Mouse (Mus musculus) embryonic facial prominence, embryonic 10.5 days (tissue): Measurements from ENCODE around the gene Erich6b. TPM values are rescaled to one million over a fixed set of nuclear protein-coding genes. Genes with fewer than 3 reads are reported as not detected.

Experiments used
- DNase-seq: peaks from one replicate; pipeline ENCODE4 v3.0.0-alpha.2; 2017; ENCODE audit warnings: low spot score
- H3K27ac ChIP-seq: fragments of 300-500 bp; sonication (generic); replicated peaks from 2 replicates; pipeline ENCODE4 v1.5.1; 2016; ENCODE audit warnings: mild to moderate bottlenecking
- H3K27me3 ChIP-seq: fragments of 300-500 bp; sonication (generic); replicated peaks from 2 replicates; pipeline ENCODE4 v1.6.1; 2016; ENCODE audit warnings: low read depth, mild to moderate bottlenecking; ENCODE audit not compliant: poor library complexity, severe bottlenecking
- H3K36me3 ChIP-seq: fragments of 300-500 bp; sonication (generic); replicated peaks from 2 replicates; pipeline ENCODE4 v1.6.1; 2016; ENCODE audit warnings: mild to moderate bottlenecking, moderate library complexity
- H3K4me1 ChIP-seq: fragments of 300-500 bp; sonication (generic); 2 replicates; pipeline ENCODE4 v1.6.1; 2016
- H3K4me3 ChIP-seq: fragments of 300-500 bp; sonication (generic); 2 replicates; pipeline ENCODE4 v1.5.1; 2016; ENCODE audit warnings: mild to moderate bottlenecking, moderate library complexity
- H3K9me3 ChIP-seq: fragments of 300-500 bp; sonication (generic); 2 replicates; pipeline ENCODE4 v1.6.1; 2016; ENCODE audit warnings: mild to moderate bottlenecking
- WGBS: fragments of 180-500 bp; shearing (Covaris S2); methylation state at CpG from one replicate; pipeline ENCODE4 v1.1.7; 2016; 5-methylcytosine and 5-hydroxymethylcytosine counted together
- polyA plus RNA-seq: library from polyadenylated mRNA; unstranded; fragments of >200 nt; fragmentation: Nextera tagmentation; extraction: Ambion mirVana; gene quantifications from 2 replicates; pipeline ENCODE4 v1.2.1, GENCODE M21; 2016

Erich6b gene
- not detected in 2 replicates for polyA plus RNA-seq

DNA sequence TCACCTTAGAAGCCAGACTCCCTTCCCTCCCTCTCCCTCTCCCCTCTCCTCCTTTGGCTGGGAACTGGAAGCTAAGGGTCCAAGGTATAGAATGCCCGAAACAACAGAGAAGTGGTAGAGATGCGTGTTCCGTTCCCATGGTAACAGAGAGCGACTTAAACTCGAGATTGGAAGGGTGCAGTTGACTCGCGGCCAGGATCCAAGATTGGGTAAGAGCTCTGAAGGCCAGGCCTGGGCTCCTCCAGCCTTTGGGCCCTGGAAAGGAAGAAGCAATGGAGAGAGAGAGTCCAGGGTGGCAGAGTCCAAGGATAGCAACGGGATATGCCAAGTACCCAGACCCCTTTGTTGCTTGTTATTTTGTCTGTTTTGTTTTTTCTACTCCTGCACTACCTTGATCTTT, at the start of gene Erich6b:
Gene Erich6b, plus strand, starts transcription at position 180 of the 400 bp plus-strand sequence.
- Histone ChIP-seq H3K27me3 (no peaks in the 10 kb centered on the region), H3K27ac (no peak within 1 kb of the TSS), H3K36me3 (no peaks in the 10 kb centered on the region), H3K9me3 (no peaks in the 10 kb centered on the region), H3K4me3 (no peak within 1 kb of the TSS), H3K4me1 (0 out of 2 replicates have a peak, but pooled peaks cover 2% of the 10 kb centered on the region)
- 86% methylated on average over 8 of the region's 8 CpGs for WGBS
- no peak for DNase-seq

DNA sequence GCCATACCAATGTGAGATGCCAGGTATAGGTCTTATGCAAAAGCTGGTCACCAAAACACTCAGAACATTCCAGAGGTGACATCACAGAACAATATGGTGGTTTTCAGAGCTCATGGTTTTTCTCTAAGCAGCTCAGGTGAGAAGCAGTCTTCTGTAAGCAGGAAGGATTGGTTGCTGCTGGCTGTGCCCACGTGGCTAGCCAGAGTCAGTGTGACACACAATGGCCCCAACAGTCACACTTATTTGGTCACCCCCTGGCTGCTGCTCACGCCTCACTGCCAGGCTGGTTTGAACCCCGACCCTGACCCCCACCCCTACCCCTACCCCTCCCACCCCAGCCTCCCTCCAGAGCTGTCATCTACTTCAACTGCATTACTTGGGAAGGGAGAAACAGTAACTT, 49.1 kb upstream of the Erich6b start, which contains the start of gene Spert:
Gene Spert, minus strand, starts transcription at position 139 of the 400 bp plus-strand sequence.
- no peaks in the 10 kb centered on the region for H3K27me3 ChIP-seq
- no peaks in the 10 kb centered on the region for H3K9me3 ChIP-seq
- H3K4me3 ChIP-seq: no peak within 1 kb of the TSS
- H3K27ac ChIP-seq: no peak within 1 kb of the TSS
- no peak for DNase-seq
- H3K36me3 ChIP-seq: no peaks in the 10 kb centered on the region
- WGBS: 66% methylated on average over 3 of the region's 3 CpGs
- no peaks in the 10 kb centered on the region for H3K4me1 ChIP-seq

DNA sequence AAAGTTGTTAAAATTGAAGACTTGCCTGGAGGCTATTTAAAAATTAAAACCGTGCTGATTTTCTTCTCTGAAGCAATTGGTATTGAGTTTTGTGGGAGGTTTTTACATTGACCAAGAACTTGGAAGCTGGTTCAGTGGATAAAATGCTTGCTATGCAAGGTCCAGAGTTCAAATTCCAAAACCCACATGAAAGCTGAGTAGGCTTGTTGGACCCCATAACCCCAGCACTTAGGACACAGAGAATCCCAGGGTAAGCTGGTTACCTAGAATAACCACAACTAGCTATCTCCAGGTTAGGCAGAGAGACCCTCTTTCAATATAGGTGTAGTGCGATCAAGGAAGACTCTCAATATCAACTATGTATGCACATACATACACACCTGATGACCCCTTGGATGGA, 32.9 kb upstream of the Erich6b start:
- no peaks in the 10 kb centered on the region for H3K27me3 ChIP-seq
- DNase-seq: no peak
- H3K36me3 ChIP-seq: no peaks in the 10 kb centered on the region
- no peaks in the 10 kb centered on the region for H3K4me1 ChIP-seq
- 90% methylated on average over 2 of the region's 2 CpGs for WGBS
- H3K4me3 ChIP-seq: no peak overlapping the region
- no peak overlapping the region for H3K27ac ChIP-seq
- H3K9me3 ChIP-seq: no peaks in the 10 kb centered on the region

DNA sequence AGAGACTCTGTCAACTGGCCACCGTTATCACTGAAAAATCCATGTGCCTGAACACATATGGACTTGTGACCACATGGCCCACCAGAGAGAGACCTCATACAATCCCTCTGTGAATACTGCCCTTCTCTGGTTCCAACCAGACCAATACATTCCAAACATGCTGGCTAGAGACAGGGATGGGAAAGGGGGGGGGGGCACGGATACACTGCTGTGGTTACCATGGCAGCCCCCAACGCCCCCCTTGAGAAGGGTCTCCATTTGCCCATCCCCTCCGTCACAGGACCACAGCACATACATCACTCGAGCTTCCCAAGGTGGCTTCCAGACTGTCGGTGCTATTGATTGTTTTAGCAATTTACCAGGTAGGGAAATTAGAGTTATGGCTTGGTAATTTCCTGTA, 25.7 kb upstream of the Erich6b start:
- Histone ChIP-seq H3K4me1 (no peaks in the 10 kb centered on the region), H3K9me3 (no peaks in the 10 kb centered on the region), H3K4me3 (no peak overlapping the region), H3K27ac (no peak overlapping the region), H3K27me3 (no peaks in the 10 kb centered on the region), H3K36me3 (no peaks in the 10 kb centered on the region)
- 88% methylated on average over 6 of the region's 6 CpGs for WGBS
- no peak for DNase-seq

DNA sequence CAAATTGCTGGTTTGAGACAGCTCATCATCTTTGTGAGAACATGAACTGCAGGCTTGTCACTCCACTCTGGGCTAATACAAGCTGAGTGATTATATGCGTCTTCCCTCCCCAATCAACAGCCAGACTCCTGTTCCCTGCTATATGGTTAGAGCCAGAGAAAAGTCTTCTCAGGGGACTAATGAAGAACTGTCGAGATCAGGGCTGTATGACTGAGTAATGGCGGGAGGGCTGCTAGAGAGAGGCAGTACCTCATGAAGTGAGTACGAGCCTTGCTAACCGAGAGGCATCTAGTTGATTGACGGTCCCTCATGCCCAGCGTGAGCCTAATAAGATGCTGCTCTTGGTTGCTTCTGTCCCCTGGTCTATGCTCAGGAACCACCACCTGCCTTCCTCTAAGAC, 19.1 kb upstream of the Erich6b start:
- Histone ChIP-seq H3K4me1 (no peaks in the 10 kb centered on the region), H3K27me3 (no peaks in the 10 kb centered on the region), H3K36me3 (no peaks in the 10 kb centered on the region), H3K4me3 (no peak overlapping the region), H3K27ac (no peak overlapping the region), H3K9me3 (no peaks in the 10 kb centered on the region)
- WGBS: 80% methylated on average over 7 of the region's 7 CpGs
- no peak for DNase-seq

DNA sequence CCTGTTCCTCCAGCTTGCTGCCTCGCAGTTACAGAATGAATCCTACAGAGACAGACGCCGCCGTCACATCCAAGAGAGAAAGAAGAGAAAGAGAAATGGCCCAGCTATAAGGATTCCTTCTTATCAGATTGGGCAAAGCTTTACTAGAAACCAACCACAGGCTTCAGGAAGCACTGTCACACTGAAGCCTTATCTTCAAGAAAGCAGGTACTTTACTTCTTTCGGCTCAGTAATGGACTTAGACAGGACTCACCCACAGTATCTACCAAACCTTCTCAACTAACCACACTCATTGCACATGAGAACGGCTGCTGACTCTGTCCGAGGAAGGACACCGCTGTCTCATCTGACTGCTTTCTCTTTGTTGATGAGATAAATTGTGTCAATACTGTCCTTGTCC, 13.2 kb upstream of the Erich6b start:
- DNase-seq: no peak
- H3K4me3 ChIP-seq: no peak overlapping the region
- H3K27ac ChIP-seq: no peak overlapping the region
- no peaks in the 10 kb centered on the region for H3K27me3 ChIP-seq
- no peaks in the 10 kb centered on the region for H3K36me3 ChIP-seq
- 94% methylated on average over 8 of the region's 8 CpGs for WGBS
- no peaks in the 10 kb centered on the region for H3K9me3 ChIP-seq
- H3K4me1 ChIP-seq: no peaks in the 10 kb centered on the region

DNA sequence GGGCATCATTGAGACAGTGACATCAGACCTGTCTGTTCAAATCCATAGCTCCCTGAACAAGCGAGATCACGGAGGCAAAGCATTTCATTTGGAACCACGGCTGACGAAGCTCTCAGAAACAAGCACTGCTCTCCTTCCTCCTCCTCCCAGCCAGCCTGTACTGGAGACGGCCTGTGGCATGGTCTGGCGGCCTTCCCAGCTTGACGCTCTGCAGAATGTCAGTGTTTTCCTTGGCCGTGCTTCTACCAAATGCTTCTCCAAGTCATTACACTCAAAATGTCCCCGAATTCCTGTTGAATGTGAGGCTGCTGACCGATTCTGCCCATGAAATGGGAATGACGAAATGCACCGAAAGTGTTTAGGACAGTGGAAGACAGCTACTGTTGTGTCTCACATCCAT, 6.7 kb upstream of the Erich6b start:
- Histone ChIP-seq H3K9me3 (no peaks in the 10 kb centered on the region), H3K27ac (no peak overlapping the region), H3K4me1 (0 out of 2 replicates have a peak, but pooled peaks cover 4% of the 10 kb centered on the region), H3K36me3 (no peaks in the 10 kb centered on the region), H3K27me3 (no peaks in the 10 kb centered on the region), H3K4me3 (no peak overlapping the region)
- WGBS: 84% methylated on average over 12 of the region's 12 CpGs
- no peak for DNase-seq

DNA sequence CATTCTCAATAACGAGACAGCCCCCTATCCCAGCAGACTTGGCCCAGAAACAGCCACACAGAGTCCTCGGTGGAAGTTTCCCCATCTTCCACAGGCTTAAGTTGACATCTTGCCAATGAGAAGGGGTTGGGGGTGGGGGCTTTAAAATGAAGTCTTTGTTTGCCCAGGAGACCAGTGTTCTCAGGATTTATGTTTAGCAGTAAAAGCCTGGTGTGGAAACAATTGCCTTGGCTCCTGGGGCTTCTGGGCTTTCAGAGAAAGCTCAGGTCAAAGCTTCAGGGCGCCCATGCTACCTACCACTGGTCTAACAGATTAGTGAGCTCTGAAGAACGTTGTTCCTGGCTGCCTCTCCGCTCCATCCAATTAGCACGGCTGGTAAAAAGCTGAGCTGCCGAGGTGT, 6.0 kb upstream of the Erich6b start:
- WGBS: 50% methylated on average over 7 of the region's 7 CpGs
- Histone ChIP-seq H3K36me3 (no peaks in the 10 kb centered on the region), H3K27me3 (no peaks in the 10 kb centered on the region), H3K4me1 (0 out of 2 replicates have a peak, but pooled peaks cover 4% of the 10 kb centered on the region), H3K27ac (no peak overlapping the region), H3K9me3 (no peaks in the 10 kb centered on the region), H3K4me3 (no peak overlapping the region)
- no peak for DNase-seq

DNA sequence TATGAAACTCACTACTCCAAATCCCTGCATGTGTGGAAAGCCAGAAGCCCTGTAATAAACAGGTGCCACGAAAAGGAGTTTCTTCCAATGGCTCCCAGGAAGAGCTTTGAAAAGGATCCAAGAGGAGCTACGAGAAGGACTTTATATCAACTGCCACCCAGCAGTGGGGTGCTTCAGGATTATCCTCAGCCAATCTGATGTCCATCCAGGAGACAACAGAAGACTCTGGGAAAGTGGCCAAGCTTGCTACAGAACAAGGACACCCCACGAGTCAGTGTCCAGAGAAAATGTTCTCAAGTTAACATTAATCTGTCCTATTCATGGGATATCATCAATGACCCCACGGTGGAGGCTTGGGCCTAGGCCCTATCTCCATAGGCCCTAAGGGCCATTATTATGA, 4.4 kb upstream of the Erich6b start:
- H3K36me3 ChIP-seq: no peaks in the 10 kb centered on the region
- H3K9me3 ChIP-seq: no peaks in the 10 kb centered on the region
- H3K27me3 ChIP-seq: no peaks in the 10 kb centered on the region
- DNase-seq: no peak
- WGBS: 89% methylated on average over 4 of the region's 4 CpGs
- no peak overlapping the region for H3K27ac ChIP-seq
- 0 out of 2 replicates have a peak, but pooled peaks cover 4% of the 10 kb centered on the region for H3K4me1 ChIP-seq
- H3K4me3 ChIP-seq: no peak overlapping the region

DNA sequence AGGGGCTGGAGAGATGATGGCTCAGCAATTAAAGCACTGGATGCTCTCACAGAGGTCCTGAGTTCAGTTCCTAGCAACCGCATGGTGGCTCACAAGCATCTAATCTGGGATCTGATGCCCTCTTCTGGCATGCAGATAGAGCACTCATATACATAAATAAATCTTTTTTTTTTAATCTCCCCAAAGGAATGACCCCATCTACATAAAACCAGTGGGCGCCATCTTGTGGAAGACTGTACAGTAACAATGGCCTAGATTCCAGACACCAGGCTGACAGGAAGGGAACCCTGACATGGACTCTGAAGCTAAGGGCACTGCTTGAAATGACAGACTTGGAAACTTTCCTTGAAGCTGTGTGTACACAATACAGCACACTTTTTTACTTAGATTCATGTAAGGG, 1.2 kb upstream of the Erich6b start:
- no peaks in the 10 kb centered on the region for H3K9me3 ChIP-seq
- no peaks in the 10 kb centered on the region for H3K36me3 ChIP-seq
- H3K27ac ChIP-seq: no peak overlapping the region
- 0 out of 2 replicates have a peak, but pooled peaks cover 4% of the 10 kb centered on the region for H3K4me1 ChIP-seq
- DNase-seq: peak; percentile 16
- 78% methylated on average over 2 of the region's 2 CpGs for WGBS
- no peak overlapping the region for H3K4me3 ChIP-seq
- no peaks in the 10 kb centered on the region for H3K27me3 ChIP-seq

DNA sequence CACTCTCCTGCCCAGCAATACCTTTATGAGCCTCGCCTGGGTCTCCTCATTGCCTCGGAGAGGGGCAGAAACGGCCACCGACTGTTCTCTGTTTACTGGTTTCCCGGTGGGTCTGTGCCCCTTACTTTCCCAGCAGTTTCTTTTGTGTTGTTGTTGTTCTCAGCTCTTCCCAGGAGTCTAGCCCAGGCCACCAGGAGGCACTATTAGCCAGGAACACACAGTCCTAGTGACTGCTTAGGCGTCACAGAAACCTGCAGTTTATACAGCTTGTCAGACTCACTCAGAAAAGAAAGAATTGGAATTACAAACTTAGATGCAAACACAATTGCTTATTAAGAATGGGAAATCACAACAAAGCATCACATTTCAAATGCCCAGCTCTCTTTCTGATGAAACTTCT, 690 bp upstream of the Erich6b start:
- H3K27me3 ChIP-seq: no peaks in the 10 kb centered on the region
- DNase-seq: no peak
- H3K4me1 ChIP-seq: 0 out of 2 replicates have a peak, but pooled peaks cover 3% of the 10 kb centered on the region
- 63% methylated on average over 6 of the region's 6 CpGs for WGBS
- H3K27ac ChIP-seq: no peak overlapping the region
- no peaks in the 10 kb centered on the region for H3K9me3 ChIP-seq
- no peak overlapping the region for H3K4me3 ChIP-seq
- no peaks in the 10 kb centered on the region for H3K36me3 ChIP-seq

DNA sequence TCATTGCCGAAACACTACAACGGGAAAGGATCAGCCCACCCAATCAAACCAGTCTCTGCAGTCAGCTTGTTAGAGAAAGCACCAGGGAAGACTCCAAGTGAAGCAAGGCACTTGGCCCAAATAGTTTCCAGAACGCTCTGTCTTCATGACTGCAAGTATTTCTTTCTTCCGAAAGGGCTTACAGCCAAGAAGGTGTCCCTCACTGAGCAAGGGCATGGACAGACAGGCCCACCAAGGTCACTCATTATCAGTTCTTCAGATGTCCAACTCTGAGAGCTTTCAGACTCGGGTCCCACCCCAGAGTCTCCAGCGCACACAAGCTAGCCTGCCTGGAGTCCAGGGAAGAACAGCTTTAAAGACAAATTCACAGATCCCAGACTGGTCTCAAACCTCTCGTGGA, 3.4 kb downstream of the Erich6b start:
- H3K9me3 ChIP-seq: no peaks in the 10 kb centered on the region
- no peaks in the 10 kb centered on the region for H3K36me3 ChIP-seq
- 90% methylated on average over 7 of the region's 7 CpGs for WGBS
- no peak for DNase-seq
- H3K27me3 ChIP-seq: no peaks in the 10 kb centered on the region
- no peak overlapping the region for H3K27ac ChIP-seq
- H3K4me3 ChIP-seq: no peak overlapping the region
- H3K4me1 ChIP-seq: 0 out of 2 replicates have a peak, but pooled peaks cover 2% of the 10 kb centered on the region

DNA sequence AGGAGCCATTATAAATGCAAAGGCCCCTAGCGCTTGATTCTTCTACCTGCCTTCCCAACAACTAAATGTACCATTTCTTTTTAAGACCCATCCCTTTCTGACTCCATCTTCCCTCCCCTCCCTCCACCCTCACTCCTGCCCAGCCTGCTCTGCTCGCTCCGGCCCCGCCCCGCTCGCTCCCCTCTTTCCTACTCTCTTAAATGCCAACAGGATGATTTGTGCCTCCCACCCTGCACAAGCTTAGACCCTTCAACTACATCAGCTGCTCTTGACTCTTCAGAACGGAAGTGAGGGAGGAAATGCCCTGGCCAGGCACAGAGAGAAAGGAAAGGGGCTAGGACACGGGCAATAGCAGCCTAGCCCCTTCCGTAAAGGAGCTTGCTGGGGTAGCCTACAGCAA, 4.0 kb downstream of the Erich6b start:
- no peak overlapping the region for H3K4me3 ChIP-seq
- DNase-seq: no peak
- H3K27ac ChIP-seq: no peak overlapping the region
- no peaks in the 10 kb centered on the region for H3K36me3 ChIP-seq
- no peaks in the 10 kb centered on the region for H3K27me3 ChIP-seq
- 0 out of 2 replicates have a peak, but pooled peaks cover 2% of the 10 kb centered on the region for H3K4me1 ChIP-seq
- no peaks in the 10 kb centered on the region for H3K9me3 ChIP-seq
- WGBS: 66% methylated on average over 9 of the region's 9 CpGs
